Mouse (Mus musculus) adrenal gland, adult 2 months (tissue): Measurements from ENCODE around the gene Mybpc1. TPM values are rescaled to one million over a fixed set of nuclear protein-coding genes. Genes with fewer than 3 reads are reported as not detected.

Source experiments
- DNase-seq: peaks from one replicate; pipeline ENCODE4 v3.0.0; 2021
- long read RNA-seq: library from polyadenylated mRNA; stranded (forward); transcript quantifications from one replicate; pipeline ENCODE4 v2.0.0, GENCODE M21; 2021
- polyA plus RNA-seq: library from polyadenylated mRNA; depleted of rRNA; stranded (reverse); fragments of >200 nt; gene quantifications from 2 replicates; pipeline ENCODE4 v1.2.3, GENCODE M21; 2012; rRNA removed
- total RNA-seq, 2 experiments: library from RNA; stranded (reverse); gene quantifications; 2 replicates each; pipeline ENCODE4 v1.2.3; 2021

Gene Mybpc1
- total RNA-seq (1 to 10 TPM in 1 of 2 experiments, under 1 TPM in 1; 0.12 to 1.1 TPM), polyA plus RNA-seq (0.15 and 0.40 TPM in 2 replicates)
- long read RNA-seq, result 0 reads

DNA sequence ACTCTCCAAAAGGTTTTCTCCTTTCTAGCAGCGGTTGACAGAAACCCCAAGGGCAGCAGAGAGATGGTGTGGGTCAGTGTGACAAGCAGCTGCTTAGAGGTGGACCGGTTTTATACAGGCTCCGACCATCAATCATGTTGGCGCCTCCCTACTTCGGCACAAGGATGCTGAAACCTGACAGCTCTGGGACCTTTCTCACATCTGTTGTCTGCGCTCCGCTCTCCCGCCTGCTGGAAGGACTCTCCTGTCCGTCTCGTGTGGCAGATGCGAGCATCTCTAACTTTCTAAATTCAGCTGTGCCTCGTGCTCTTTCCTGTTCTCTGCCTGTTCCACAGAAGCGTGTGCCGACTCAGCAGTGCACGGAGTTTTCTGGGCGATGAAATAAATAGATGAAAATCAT lies at the start of gene Mybpc1:
TSS of gene Mybpc1 (minus strand) at position 210 of the 400 bp plus-strand sequence.
- DNase-seq, result no peak

DNA sequence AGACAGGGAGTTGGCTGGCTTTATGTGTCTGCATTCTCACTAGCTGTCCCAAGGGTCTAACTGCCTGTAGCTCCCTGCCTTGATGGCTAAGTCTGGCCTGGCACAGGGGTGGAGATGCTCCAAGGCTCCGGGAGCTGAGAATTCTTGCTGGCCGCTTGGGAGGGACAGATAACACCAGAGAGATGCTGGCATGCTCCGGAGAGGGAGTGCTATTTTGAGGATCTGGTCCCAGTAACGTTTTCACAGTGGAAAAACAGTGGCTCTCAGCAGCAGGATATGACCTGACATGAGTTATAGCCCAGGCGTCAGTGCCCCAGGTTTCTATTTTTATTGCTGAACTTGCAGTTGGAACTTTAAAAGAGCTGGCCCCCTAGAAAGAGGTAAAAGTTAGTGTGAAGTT lies 40.5 kb upstream of the Mybpc1 start:
- DNase-seq, result peak; percentile 17

DNA sequence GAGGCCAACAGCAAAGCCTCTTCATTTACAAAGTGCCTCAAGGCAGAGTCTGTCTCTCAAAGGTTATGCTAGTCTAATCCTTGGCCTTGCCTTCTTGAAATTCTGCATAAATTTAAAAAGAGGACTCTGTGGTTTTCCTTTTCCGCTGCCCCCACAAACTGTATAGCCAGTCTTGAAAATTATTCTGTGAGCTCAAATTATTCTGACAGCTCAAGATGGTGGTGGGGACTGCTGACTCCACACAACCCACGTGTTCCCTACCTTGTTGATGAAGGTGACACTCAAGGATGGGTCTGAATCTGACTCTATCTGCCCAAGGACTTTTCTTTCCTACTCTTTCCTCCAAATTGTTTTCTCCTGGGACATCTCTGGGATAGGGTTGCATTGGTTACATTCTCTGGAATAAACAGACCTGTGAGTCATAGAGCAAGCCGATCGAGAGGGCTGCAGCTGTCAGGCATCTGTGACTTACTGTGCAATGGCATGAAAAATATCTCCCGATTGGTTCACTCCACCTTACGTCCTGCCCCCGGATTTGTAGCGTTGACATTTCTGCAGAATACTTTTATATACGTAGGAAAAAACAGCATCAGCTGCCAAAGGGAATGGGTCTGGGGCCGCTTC lies 26.5 kb upstream of the Mybpc1 start:
- DNase-seq, result peak; percentile 45

DNA sequence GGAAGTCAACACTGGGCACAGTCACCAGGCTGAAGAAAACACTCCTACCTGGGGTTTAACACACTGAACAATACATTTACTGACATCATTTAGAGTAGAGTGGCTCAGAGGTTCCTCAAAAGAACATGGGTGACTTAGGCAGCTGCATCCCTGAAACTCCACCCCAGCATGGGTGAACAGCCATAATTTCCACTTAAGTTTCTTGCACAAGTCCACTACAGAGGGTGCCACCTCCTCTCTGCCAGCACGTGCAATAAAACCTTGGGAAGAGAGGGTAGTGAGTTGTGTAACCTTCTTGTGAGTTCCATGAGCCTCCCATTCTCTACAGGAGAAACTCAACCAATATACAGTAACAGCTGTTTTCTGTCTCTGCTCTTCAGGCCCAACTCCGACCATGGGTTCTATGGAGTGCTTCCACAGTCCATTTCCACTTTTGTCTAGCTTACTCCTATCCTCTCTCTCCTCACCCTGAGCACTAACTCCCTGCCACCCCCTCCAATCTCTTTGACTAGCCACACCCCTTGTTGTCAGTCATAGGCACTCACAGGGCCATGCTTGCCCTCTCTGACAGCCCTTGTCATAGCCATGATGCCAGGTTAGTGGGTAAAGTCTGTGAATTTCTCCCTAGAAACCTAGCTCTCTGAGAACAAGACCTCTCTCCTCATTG lies 25.8 kb upstream of the Mybpc1 start:
- DNase-seq, result no peak

DNA sequence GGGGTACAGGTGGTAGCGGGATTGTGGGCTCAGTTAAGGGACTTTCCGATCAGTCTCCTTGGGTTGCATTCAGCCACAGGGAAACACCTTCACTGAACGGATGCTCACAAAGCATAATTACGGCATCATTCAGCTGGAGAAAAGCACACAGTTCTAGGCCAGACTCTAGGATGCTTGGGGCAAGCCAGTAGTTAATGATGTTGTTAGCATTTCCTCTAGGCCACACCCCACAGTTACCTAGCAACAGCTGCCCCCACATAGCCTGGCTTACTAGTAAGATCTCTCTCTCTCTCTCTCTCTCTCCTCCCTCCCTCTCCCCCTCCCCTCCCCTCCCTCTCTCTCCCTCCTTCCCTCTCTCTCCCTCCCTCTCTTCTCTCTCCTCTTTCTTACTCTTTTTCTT lies 22.1 kb upstream of the Mybpc1 start:
- no peak for DNase-seq

DNA sequence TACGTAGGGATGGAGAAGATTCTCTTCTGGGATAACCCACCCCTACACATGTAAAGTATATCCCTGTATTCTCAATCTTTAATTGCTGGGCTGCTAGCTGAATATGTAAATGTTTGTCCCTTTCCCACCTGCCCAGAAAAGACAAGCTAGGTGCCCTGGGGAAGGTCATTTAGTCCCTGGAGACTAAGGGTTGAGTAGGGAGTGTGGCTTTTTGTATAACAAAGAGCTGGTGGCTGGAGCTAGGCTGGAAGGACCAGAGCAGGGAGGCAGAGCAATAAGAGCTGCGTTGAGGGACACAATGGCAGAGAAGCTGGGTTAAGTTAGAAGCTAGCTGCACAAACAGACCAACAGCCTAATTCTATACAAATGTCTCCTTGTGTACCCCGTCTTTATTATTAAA lies 21.2 kb upstream of the Mybpc1 start:
- no peak for DNase-seq

DNA sequence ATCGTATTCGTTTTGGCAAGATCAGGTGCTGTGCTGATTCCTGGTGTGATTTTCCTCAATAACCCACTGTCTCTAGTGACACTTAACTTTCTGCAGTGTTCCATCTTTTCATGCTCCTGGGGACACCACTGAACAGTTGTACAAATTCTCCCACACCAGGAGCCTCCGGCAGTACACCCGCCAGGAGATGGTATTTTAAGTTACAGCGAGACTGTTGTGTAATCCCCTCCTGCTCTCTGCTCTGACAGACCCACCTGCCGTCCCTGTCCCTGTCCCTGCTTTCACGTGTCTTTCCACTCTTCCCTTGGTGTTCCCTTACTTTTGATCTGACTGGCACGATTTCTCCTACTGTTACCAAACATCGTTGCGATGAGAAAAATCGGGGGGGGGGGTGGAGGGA lies 19.3 kb upstream of the Mybpc1 start:
- DNase-seq, result no peak

DNA sequence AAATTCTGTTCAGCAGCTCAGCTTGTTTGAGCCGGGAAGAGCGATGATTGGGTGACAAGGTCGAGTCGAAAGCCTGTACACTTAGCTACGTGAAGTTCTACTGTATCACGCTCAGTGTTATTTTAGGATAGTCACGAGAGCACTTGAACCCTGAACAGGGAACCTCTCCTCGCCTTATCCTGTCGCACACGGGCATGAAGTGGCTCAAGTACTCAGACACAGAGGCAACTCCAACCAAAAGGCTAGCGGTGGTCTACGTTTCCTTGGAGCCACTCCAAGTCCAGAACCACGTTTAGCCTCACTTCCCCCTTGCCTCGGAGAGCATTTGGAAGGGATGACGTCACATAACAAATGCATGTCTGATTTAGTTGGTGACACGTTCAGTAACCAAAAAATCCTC lies 17.7 kb upstream of the Mybpc1 start:
- no peak for DNase-seq

DNA sequence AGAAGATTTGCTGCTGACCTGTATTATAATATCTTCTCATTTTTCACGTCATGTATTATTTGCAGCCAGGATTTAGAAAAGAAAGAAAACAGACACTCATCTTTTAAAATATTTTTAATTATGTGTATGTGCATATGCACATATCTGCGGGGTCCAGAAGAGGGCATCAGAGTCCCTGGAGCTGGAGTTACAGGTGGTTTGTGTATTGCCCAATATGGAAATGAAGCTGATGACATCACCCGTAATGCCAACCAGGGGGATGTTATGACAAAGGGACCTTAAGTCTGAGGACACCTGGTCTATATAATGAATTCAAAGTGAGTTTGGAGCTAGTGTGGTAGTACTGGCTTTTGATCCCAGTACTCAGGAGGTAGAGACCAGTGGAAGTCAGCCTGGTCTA lies 15.9 kb upstream of the Mybpc1 start:
- DNase-seq, result no peak

DNA sequence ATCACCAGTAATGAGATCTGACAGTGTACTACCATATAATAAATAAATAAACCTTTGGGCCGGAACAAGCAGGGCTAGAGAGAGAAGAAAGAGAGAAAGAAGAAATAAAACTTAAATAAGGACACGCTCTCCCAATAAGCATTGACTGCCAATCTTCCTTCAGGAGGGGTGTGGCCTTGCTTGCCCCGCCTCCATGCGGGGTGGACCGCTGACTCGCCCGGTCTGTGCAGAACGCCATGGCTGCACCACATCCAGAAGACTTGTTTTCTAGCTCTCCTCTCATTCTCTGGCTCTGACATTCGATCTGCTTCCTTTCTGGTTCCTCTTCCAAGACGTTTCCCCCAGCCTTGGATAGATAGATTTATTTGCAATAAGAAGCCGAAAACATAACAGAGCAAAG lies 8.1 kb upstream of the Mybpc1 start:
- peak; percentile 49 for DNase-seq

DNA sequence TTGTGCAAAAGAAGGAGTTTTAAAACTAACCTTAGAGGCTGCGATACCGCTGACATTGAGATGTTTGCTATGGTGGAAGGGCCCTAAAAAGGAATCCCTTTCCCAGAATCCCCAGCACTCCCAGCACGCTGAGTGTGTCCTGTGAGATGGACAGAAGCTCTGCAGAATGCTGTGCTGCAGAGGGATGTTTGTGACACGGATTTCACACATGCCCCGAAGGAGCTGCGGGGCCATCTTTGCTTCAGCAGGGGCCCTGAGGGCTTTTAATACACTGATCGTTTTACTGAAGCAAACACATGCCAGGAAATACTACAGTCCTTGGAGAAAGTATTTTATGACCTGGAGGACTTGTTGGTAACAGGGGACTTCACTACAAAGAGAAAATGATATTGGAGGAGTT lies 1.7 kb upstream of the Mybpc1 start:
- DNase-seq, result no peak

DNA sequence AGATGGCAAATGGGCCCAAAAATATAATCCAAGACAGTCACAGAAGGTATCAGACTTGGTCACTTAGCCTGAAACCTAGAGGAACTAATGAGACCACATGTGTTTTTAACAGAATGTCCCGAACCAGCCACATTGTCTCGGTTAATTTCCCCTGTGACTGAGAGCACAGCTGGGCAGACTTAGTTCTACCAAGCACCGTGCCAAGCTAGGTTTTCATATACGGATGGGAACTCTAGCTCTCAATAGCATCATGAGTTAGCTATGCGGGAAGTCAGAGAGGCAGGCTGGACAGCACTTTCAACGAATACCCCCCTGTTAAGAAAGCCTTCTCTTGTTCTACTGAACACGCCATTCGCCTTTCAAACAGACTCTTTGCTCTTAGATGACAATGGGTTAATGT lies 1.1 kb upstream of the Mybpc1 start:
- no peak for DNase-seq

DNA sequence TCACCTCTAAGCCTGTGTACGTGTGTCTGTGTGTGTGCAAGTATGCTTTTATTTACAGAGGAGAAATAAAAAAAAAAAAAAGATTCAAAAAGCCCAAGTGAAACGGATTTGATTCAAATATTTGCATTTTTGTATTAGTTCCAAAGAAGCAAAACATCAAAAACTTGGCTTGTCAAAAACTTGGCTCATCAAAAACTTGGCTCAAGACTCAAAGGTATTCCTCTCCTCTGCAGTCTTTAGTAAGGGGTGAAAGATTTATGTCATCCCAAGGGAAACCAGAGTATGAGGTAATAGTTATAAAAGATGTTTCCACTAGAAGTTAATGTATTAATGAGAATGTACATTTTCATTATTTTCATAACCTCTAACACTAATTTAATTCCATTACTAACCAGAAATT lies 1.2 kb downstream of the Mybpc1 start:
- no peak for DNase-seq

DNA sequence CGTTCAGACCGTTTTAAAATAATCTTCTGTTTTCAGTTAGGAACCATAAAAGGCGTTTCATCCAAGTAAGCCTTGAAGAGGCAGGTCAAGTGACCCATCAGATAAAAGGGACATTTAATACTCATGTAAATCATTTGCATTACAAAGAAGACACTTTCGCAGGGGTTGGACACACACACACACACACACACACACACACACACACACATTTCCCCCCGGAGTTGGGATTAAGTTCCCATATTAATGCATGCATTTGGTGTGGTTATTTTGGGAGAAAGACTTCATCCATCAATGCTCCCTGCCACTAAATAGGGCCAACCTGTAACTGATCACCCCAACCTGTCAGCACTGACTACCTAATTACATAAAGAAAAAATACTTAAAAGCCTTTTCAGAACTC lies 1.7 kb downstream of the Mybpc1 start:
- no peak for DNase-seq

DNA sequence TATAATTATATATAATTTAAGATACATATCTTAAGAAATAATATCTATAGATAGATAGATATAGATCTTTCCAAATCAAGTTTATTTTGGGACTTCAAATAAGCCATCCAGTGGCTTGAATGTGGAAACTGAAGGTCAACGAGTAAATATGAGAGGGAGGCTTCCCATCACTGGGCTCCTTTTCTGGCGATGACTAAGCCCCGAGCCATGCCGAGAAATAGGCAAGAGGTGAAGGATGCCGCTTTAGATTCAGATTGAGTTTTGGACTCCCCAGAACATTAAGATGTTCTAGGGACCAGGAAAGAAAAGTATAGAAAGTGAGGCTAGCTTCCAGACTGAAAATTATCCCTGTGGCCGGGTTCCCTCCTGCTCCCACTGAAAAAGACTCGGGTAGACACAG lies 4.4 kb downstream of the Mybpc1 start:
- DNase-seq, result peak; percentile 41

DNA sequence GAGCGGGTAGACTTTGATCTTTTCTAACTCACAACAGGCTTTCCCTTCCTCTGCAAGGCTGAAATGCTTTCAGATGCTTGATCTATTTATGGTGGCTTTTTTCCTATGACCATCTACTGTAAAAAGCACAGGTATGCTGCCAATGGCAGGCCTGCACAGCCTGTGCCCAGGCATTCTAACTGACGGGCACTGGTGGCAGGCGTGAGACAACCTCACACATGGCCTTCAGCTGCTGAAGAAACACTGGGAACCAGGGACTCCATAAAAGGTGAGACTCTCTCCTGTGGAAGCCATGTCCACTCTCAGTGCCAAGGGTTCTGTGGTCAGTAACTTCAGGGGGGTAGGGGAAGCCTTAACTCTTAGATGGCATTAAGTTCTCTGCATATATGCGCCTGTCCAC lies 12.6 kb downstream of the Mybpc1 start:
- DNase-seq, result no peak

DNA sequence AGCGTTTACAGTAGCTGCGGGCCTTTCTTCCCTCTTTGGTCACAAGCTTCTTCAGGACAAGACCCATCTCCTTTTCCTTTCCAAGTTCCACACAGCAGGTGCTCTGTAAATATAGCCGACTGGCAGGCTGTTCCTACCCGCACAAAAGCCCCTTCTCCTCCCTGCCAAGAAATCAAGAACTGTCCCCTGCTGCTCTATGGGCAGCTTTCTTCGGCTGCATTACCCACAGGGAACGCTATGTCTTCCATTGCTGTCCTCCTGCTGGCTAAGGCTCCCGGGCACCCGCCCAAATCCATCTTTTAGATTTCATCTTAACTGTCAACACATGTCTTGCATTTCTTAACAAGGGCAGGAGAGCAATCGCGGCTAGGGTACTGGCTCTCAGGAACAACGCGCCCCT lies 13.9 kb downstream of the Mybpc1 start:
- peak; percentile 15 for DNase-seq

DNA sequence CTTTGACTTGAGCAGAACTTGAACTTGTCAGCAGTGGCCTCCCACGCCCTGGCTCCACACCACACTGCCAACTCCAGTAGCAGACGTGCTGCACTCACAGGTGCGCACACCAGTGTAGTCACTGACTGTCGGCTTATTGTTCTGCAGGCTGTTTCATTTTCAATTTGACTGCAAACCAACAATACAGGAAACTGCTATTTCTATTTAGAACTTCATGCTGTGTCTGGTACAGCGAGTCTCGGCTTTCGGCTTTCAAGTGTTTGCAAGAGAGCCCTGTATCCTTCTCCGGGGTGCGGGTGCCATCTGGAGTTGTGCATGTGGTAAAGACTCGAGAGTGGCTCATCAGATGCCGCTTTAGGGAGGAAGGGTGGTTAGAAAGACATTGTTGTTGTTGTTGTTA lies 20.5 kb downstream of the Mybpc1 start:
- DNase-seq, result no peak

DNA sequence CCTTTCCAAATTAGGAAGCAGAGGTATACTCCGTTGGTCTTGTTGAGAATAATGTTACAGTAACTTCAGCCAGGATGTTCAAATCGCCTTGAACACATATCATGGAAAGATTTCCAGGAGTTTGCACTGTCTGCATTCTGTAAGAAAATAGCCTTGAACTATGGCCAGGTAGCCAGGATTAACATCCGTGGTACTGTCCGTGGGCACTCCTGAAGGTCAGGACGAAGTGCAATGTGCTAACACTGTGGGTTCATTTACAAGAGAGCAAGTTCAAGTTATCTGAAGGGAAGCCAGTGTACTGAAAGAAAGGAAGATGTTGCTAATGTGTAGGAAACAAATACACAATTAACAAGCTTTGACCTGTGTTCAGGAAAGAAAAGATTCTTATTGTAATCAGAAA lies 24.2 kb downstream of the Mybpc1 start:
- no peak for DNase-seq

DNA sequence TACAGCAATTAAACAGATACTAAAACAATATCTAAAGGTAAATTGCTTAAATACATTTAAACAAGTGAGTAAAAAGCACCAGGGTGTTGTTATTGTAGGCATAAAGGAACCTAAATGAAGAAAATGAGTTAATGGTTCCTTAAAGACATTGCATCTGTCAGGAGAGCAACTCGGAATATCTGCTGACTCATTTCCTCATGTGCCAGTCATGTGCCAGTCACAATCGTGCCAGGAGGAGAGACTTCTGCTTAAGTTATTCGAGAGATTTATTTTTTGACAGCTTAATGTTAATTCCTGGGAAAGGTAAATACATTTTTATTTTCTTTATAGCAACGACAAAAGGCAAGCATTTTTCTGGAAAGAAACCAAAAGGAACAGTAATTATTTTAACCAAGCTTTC lies 26.3 kb downstream of the Mybpc1 start:
- no peak for DNase-seq

DNA sequence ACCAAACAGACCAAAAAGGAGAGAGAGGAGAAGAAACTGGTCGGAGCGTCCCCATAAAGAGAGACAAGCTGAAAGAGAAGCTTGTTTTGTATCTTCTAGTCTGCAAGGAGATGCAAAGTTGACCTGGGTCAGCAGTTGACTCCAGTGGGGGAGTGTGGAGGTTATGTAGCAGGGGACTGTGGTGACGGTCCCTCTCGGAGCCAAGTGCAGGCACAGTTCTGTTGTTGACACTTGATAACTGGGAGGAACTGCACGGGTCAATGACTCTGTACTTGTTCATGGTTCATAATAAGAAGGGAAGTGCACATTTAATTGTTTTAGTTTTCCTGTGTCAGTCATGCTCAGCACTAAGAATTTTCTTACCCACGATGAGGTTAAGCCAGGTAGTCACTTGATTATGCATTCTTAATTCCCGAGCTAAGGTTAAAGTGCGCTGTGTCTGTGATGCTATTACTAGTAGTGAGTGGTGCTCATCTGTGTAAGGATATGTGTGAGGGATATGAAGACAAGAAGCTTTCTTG lies 30.8 kb downstream of the Mybpc1 start:
- DNase-seq, result no peak

DNA sequence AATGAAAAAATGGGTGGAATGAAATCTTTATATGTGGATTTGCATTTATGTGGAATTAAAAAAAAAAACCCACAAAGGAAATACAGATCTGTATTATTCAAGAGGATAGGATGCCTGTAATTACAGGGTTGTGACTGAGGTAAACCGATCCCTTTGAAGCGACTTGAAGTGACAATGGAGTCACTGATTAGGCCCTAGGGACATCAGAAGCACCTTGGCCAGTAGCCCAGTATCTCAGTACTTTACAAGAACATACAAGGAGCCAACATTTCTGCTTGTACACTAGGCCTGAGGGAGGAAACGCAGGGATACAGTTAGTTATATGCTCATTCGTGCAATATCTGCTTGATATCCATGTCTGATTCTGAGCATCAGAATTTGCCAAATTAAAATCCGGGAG lies 32.8 kb downstream of the Mybpc1 start:
- no peak for DNase-seq

DNA sequence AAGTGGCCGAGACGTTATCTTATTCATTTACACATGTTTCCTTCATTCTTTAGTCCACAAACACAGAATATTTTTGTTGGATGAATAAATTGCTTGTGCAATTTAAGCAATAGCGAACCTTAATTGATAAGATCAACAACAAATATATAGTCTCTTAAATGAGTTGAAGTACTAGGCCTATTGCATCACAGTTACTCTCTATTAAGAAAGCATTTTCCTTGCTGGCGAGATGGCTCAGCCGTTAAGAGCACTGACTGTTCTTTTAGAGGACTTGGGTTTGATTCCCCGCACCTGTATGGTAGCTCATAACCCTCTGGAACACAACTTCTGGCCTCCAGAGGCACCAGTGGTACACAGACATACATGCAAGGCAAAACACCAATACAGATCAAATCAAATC lies 47.9 kb downstream of the Mybpc1 start:
- no peak for DNase-seq

DNA sequence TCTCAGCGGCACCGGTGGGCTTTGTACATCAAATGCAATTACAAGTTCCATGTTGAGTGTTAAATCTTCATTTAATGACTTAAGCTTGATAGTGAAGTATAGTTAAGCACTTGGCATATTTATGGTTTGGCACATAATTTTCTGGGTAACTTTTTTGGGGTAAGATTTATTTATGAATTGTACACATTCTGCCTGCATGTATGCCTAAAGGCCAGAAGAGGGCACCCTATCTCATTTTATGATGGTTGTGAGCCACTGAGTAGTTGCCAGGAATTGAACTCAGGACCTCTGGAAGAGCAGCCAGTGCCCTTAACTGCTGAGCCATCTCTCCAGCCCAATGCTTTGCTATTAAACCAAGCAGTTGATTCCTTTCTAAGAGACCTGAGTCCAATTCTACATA lies 52.2 kb downstream of the Mybpc1 start:
- no peak for DNase-seq
